Mouse (Mus musculus): ENCODE measurements at regions not wholly inside any gene's neighbourhood (a gene's known extent, or its start where the extent isn't known, plus 50 kb on each side); places are given as distances from the start of the nearest gene placed in this dataset.
A peak's percentile ranks its signal among the peaks of the same experiment; 100 is the strongest.

DNA sequence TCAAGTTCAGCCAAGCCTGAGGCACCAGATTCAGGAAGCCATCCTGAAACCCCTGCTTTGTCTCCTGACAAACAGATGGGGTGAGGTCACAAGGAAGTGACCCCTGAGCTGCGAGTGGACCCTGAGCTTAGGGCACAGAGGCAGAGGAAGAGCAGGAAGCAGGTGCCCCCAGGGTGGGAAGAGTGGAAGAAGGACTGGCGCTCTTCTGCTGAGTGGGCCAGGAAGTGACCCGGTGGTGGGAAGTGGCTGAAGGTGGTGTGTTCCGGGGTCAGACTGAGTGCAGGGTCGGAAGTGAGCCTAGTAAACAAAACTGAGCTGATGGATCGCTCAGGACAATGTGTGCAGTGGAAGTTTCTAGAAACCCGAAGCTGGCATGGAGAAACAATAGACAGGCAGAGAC, 57.2 kb upstream of the Unc5b start:
- peak; percentile 48 to 62 for DNase-seq

DNA sequence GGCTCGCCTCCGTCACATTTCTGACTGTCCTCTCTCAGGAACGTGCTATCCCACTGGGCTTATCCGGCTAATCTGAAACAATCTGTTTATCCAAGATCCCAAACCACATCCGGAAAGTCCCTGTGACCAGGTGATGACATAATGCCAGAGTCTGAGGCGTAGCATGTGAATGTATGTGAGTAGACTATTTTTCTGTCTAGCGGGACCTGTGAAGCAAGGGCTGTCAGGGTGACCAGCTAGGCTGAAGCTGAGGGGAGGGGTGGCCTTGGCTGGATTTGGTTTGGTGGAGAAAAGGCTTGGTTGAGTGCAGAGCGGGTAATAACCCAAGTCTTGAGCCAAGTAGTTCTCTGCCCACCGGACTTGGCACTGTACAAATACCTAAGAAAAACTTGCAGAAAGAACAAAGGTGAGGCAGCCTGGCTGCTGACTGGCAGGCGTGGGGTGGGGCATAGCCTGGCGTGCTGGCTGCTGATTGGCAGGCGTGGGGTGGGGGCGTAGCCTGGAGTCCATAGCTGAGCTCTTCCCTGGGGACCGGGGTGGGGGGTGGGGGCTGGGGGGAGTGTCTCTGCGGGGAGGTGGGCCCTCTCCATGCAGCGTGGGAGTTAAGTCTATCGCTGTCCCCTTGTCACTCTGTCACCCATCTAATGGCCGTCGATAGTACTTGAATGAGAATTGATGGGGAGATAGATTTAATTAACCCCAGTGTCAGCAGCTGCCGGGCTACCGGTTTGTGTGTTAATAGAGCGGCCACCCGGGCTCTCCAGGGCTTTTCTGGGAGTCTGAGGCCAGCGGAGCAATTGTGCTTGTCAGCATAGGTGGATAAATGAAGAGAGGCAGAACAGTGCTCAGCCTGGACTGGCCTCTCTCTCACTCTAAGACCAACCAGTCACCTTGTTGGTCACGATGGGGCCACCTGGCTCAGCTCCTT, 54.2 kb upstream of the Unc5b start:
- peak; percentile 25 to 56 for DNase-seq

DNA sequence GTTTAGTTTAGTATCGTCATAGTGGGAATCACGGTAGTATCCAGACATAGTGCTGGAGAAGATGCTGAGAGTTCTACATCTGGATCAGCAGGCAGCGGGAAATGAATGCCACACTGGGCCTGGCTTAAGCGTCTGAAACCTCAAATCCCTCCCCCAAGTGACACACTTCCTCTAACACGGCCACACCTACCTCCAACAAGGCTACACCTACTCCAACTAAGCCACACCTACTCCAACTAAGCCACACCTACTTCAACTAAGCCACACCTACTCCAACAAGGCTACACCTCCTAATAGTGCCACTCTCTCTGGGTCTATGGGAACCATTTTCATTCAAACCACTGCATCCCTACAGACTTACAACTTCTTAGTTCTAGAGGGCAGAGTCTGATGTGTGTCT, 53.4 kb upstream of the Unc5b start:
- DNase-seq = no peak
